Mouse (Mus musculus): Measurements from ENCODE around the gene Gif.

- TF ChIP-seq CTCF (conservative IDR thresholded peaks at IDR 0.05; ENCODE audit: insufficient read depth, insufficient read length, low read depth, low read length) (no peak), POLR2A (IDR thresholded peaks at IDR 0.05; ENCODE audit: low read depth, low read length) (no peak)
These were observed 61.1 kb downstream of the Gif start for GRCm38 (mm10) chr19:11808452-11808851.
